Mouse (Mus musculus): Measurements from ENCODE around the gene Wt1.

Wt1 gene

GRCm38 (mm10) chr2:105185768-105186529 is 59.6 kb downstream of the Wt1 start:
- DNase-seq (ENCODE audit: low spot score in 2 of 2) = no peak

GRCm38 (mm10) chr2:105186591-105186990 is 60.3 kb downstream of the Wt1 start:
- DNase-seq (ENCODE audit: low spot score in 2 of 2) = no peak

GRCm38 (mm10) chr2:105188182-105188581 is 61.9 kb downstream of the Wt1 start:
- no peak for DNase-seq (ENCODE audit: low spot score in 2 of 2)

GRCm38 (mm10) chr2:105189352-105189751 is 63.0 kb downstream of the Wt1 start:
- DNase-seq (ENCODE audit: low spot score in 2 of 2) = no peak

GRCm38 (mm10) chr2:105200152-105200551 is 73.8 kb downstream of the Wt1 start:
- DNase-seq (ENCODE audit: low spot score in 2 of 2) = no peak

- DNase-seq (ENCODE audit: low spot score in 2 of 2) = no peak
These were observed 80.3 kb downstream of the Wt1 start for GRCm38 (mm10) chr2:105206563-105207174.

- DNase-seq (ENCODE audit: low spot score in 2 of 2) = no peak
These were observed 86.5 kb downstream of the Wt1 start for GRCm38 (mm10) chr2:105212839-105213238.

- no peak for DNase-seq (ENCODE audit: low spot score in 2 of 2)
These were observed 89.6 kb downstream of the Wt1 start for GRCm38 (mm10) chr2:105215914-105216313.

GRCm38 (mm10) chr2:105219229-105219628 is 92.9 kb downstream of the Wt1 start:
- DNase-seq (ENCODE audit: low spot score in 2 of 2) = no peak

GRCm38 (mm10) chr2:105219664-105220063 is 93.3 kb downstream of the Wt1 start:
- no peak for DNase-seq (ENCODE audit: low spot score in 2 of 2)

- no peak for DNase-seq (ENCODE audit: low spot score in 2 of 2)
These were observed 94.5 kb downstream of the Wt1 start for GRCm38 (mm10) chr2:105220738-105221303.

All from natural killer cell, adult 2 months (primary cell).